Mouse (Mus musculus) testis, postnatal 10 days (tissue): Measurements from ENCODE around the gene Gm45902.

Experiments
- DNase-seq: peaks from one replicate; pipeline ENCODE4 v3.0.0; 2021; ENCODE audit warnings: low spot score

The Gm45902 gene

DNA sequence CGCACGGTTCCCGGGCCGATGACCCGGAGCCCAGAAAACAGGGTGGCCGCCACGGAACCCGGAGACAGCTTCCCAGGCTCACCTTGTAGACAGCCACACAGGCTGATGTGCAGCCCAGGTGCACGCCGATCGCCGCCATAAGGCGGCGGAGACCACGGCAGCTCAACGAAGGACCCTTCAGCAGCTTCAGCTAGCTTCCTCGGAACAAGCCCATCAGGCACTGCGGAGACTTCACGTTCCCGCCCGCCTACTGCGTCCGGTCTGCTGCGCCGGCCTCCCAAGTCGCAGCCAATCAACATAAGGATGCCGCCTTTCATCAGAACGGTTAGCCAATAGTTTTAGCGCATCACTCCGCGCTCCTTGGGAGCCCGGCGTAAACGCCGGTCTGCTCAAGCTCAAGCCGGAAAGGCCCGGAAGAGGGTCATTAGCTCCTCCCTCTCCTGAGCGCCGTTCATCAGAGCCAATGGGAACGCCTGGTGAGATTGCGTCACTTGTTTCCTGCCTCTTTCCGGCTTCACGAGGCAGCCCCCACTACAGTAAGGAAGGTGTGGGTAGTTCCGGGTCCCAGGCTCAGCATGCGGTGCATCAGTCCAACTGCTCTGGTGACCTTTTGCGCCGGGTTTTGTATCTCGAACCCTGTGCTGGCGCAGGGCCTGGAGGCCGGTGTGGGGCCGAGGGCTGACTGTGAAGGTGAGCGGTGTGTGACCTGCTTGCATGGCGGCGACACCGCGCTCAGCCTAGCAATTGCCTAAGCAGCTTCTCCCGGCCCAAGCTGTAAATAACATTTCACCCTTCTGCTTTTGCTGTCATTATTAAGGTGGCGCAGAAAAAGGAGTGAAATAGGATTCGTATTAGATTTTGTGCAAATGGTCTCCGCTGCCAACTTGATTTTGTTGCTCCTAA is at the start of gene Gm45902, which contains the start of the genes Hspa14 and Cdnf:
Gene Gm45902 (minus strand): TSS at position 239 of the 903 bp plus-strand sequence.
Gene Hspa14 (minus strand): TSS at position 263 of the 903 bp plus-strand sequence.
Gene Cdnf (plus strand): TSS at position 479 of the 903 bp plus-strand sequence.
- peak; percentile 92 for DNase-seq

DNA sequence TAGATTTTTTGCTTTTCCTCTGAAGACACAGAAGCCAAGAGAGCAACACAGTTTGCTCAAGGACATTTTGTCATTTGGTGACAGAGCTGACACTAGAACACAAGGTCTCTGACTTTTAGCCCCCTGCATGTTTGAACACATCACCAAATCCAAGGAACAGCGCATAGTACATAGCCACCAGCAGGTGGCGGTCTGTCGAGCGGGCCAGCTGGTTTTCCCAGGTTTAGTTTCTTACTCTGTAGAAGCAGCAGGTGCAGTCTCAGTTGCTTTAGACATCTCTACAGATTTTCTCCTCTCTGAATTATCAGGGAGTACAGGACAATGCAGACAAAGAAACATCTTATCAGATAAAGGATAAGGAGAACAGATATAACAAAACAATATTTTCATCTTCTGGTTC is 34.0 kb upstream of the Gm45902 start:
- DNase-seq = peak; percentile 57

DNA sequence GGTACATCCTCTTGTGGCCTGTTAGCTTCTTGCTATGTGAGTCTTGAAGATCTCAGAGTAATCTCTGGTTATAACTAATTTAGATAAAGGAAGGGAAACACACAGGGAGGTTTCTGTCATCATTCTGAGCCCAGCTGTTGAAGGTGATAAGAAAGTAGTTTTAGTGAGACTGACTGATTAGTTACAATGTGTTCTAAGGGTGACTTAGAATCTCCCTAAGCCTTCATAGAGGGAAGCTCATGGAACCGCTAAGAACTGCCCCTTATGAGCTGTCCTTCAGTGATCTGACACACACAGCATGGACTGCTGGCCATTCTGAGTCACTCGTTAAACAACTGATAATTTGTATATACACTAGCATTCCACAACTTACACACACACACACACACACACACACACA is 33.5 kb upstream of the Gm45902 start:
- DNase-seq = no peak

DNA sequence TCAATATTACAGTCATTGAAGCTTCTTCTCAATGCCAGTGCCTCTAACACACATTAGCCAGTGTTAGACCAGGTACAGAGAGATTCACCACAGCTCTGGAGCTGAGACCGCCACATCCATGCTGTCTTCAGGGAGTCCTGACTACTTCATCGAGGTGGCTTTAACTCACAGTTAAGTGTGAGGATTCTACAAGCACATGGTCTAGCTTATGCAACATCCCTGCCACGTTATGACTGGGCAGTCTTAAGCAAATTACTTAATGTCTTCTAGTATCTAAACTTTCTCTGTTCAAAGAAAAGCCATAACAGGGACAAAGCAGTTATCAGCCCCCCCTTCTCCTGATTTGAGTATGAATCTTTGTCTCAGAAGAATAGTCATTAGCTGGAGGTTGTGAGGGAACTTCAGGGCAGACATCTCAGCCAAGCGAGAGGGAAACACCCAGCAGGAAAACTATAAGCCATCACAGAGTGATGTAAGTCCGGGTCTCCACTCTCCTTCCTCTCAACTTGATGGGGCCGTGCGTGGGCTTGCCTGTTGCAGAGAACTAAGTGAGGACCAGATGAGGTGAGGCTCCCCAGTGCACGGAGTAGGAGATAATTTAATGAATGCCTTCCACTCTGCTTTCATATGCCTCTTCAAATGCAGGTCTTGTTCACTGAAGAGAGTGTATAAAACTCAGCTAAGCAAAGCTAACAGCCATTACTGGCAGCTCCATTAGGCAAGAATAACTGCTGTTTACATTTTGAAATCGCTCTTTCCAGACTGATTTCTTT is 28.9 kb upstream of the Gm45902 start:
- DNase-seq = no peak

DNA sequence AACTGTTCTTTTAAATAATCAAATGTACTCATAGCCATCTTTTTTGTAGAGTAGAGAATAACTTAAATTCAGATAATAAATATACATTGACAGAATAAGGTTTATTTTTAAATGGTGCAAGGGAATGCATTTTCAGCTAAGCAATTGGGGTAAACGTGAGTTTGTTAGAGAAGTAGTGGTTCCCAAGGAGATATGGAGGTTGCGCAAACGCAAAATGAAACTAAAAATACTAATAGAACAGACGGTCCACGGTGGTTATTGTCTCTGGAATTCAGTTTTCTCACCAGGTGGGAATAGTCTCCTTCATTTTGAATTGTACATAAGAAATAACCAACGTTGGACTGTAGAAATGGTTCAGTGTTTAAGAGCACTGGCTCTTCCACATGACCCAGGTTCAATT is 13.7 kb upstream of the Gm45902 start:
- DNase-seq = no peak

DNA sequence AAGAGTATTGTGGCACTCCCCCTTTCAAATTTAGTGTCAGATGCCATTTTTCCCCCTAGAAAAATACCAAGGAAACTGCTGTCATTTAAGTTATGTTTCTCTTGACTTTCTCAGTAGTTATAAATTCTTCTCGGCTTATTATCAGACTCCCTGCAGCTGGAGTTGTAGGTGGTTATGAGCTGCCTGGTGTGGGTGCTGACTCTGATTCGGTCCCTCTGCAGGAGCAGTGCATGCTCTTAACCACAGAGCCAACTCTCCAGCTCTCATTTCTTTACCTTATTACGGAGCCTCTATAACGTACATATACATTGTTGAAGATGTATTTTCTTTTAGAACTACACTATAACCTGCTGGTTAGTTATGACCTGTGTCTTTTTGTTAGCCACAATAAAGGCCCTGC is 10.0 kb upstream of the Gm45902 start:
- no peak for DNase-seq

DNA sequence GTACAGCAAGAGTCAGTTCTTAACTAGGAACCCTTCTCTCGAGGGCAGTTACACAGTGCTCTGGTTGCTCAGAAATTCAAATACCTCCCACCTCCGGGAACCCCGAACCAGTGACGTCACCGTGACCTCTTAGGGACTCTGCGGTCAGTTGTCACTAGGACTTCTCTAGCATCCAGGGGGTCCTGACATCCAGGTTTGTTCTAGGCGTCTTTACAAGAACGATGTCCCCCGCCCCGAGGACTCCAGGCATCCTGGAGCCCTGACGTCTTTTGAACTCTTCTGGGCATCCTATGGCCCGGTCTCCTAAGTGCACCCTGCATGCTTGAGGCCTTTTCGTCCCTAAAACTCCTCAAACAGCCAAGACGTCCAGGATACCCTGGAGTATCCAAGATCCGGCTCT is 514 bp downstream of the Gm45902 start:
- peak; percentile 62 for DNase-seq

DNA sequence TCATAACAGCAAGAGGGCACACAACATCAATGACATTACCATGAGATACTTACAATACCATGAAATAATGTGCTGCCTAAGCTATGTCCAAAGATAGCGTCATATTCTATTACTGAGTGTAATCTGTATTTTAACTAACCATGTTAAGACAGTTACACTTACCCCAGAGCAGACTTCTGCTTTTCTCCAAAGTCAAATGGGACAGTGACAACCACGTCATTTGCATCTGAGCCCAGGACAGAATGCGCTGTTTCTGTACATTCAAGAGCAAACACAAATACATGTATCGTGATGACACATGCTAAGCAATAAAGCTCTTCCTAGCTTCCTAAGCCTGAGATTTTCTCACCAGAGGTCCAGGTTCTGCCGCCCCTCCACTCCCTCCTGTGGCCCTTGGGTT is 11.7 kb downstream of the Gm45902 start:
- DNase-seq = no peak

DNA sequence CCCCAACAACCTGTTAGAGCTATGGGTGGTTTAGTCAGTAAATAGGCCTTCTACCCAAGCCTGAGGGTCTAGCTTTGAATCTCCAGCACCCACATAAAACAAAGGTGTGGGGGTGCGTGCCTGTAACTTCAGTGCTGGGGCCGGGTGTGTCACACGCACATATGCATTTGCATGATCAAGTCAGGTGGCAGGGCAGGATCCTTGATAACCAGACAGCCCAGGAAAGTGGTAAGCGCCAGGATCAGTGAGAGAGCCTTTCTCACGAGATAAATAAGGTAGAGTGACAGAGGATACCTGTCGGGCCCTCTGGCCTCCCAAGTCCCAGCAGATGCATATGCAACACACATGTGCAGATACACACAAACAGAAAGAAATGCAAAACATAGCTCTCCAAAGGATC is 13.0 kb downstream of the Gm45902 start:
- DNase-seq = no peak

DNA sequence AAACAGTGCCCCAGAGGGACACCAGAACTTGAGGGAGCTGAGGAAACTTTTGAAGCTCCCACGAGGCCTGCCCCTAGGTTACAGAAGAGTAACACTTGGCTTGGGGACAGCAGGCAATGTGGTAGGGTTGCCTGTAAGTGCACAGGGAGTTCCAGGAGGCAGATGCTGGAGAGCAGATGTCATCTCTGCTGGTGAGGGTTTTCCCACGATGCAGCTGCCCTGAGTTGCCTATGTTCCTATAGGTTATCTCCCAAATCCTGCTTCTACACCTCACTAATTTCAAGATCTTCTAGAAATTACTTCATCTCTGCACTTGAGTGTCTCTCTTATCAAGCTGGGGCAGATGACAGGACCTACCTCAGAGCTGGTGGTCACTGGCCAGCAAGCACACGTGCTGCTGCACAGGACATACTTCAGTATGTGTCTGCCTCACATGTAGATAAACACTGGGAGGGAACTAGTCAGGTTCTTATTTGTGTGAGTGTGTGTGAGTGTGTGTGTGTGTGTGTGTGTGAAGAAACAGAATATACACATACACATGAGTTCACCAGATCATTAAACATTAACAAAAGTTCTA is 18.7 kb downstream of the Gm45902 start:
- no peak for DNase-seq

DNA sequence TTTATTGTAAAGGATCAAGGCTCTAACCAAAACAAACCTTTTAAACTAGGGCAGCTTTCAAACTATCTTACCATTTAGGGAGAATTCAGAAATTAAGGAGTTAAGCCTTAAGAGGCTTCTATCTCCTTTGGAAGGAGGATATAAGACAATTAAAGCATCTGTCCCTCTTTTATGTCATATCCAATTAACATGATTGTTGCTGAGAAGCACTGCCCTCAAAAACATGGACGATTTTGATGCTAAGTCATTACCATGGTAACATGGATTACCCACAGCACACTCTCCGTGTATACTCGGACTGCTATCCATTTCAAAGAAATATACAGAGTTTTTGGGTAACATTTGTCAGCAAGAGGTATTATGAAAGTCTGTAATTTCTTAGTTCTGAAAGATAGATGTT is 22.8 kb downstream of the Gm45902 start:
- no peak for DNase-seq

DNA sequence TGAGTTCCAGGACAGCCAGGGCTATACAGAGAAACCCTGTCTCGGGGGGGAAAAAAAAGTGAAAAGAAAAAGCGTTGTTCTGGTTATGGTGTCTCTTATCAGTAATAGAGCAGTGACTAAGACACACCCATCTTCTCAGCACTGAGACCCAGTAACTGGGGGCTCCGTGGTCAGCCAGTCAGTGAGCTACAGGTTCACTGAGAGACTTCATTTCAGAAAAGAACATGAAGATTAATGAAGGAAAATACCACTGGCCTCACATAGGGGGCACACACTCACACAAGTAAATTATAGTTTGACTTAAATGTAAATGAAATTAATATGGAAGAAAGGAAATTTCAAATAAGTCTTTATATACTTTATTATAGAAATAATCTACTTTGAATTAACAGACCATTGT is 32.4 kb downstream of the Gm45902 start:
- no peak for DNase-seq

DNA sequence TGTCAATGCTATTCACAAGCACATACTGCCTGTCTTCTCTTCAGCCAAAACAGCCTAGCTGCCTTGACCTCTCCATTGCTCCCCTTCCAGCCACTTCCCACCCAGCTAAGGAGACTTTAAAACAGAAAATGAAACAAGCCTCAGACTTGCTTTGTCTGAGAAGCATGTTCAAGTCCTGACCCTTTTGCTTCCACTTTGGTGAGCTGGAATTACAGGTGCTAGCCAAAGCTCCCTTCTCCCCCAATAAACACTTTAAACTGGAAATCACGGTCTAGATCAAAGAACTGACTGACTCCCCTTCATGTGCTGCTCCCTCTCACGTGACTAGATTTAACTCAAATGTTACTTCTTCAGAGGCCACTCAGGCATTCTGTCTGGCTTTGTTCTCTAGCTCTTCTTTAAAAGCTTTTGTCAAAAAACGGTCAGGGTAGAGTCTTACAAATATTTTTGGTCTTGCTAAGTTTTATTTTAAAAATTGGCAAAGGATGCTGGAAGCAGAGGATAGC is 36.8 kb downstream of the Gm45902 start:
- DNase-seq = no peak

DNA sequence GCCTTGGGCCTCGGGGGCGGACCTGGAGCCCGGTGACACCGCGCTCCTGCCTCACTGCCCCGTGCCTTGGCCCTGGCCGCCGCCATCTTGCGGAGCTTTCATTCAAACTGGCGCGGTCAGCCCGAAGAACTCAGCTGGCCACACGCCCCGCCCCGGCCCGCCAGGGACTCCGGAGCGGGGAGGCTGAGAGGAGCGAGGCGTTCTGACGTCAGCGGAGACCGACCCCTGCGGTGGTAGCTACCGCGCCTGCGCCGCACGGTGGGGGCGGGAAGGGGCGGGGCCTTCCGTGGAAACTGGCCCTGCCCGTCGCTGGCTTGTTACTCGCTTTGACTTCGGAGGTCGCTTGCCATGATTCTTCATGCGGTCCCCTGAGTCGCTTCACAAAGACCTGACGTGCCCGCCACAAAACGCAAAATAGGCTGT is 37.7 kb downstream of the Gm45902 start, which contains the start of gene Suv39h2:
Gene Suv39h2 (minus strand): TSS at position 171 of the 423 bp plus-strand sequence.
- DNase-seq = peak; percentile 99

DNA sequence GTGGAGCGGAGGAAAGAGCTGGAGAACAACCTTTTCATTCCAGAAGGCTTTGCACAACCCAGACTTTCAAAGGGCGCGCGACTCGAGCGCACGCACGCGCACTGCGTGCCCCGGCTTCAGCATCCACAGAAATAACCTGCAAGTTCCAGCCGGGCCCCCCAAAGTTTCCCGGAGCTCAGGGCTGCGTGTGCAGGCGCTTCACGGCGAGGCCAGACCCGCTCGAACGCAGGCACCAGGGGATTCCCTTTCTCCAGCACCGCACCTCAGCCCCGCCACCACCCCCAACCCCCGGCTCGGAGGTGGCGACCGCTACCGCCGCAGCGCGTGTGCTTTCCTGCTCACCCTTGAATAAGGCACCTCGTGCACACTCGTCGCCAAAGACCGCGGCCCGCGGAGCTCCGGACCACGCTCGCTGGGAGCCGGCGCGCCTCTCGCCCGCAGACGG is 38.2 kb downstream of the Gm45902 start:
- DNase-seq = peak; percentile 73

DNA sequence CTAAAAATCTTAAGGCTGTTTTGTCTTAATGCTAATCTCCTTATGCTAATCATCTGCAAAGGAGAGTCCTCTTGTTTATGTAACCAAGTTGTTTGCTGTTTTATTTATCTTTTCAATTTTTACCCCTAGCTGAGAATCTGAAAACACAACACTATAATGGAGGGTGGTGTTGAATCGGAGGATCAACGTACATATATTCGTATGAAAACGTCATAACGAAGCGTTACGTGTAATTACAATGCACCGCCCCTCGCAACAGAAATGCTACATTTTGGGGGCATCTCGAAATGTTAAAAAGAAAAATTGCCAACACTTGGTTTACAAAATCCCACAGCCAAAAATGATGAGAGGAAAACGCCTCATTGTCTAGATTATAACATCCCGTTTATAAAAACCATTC is 38.7 kb downstream of the Gm45902 start:
- DNase-seq = no peak

DNA sequence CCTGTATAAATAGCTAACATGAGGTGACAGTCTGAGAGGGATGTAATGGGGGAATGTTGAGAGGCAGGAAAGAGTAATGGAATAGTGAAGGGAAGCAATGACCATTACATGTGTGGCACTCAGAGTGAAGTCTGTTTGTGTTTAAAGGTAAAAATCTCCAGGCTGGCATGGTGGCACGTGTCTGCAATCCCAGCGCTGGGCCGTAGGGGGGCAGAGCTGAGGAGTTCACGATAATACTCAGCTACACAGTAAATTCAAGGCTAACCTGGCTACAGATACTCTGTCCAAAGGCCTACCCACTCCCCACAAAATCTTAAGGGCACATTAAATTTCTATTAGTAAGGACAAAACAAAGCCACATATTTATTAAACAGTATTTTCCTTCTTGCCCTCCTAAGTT is 56.0 kb downstream of the Gm45902 start:
- DNase-seq = no peak
